Mouse (Mus musculus): Measurements from ENCODE around the gene Rab1b. TPM values are rescaled to one million over a fixed set of nuclear protein-coding genes. Genes with fewer than 3 reads are reported as not detected.
A peak's percentile ranks its signal among the peaks of the same experiment; 100 is the strongest.

Gene Rab1b
- polyA plus RNA-seq, 1 experiment: 203 TPM

DNA sequence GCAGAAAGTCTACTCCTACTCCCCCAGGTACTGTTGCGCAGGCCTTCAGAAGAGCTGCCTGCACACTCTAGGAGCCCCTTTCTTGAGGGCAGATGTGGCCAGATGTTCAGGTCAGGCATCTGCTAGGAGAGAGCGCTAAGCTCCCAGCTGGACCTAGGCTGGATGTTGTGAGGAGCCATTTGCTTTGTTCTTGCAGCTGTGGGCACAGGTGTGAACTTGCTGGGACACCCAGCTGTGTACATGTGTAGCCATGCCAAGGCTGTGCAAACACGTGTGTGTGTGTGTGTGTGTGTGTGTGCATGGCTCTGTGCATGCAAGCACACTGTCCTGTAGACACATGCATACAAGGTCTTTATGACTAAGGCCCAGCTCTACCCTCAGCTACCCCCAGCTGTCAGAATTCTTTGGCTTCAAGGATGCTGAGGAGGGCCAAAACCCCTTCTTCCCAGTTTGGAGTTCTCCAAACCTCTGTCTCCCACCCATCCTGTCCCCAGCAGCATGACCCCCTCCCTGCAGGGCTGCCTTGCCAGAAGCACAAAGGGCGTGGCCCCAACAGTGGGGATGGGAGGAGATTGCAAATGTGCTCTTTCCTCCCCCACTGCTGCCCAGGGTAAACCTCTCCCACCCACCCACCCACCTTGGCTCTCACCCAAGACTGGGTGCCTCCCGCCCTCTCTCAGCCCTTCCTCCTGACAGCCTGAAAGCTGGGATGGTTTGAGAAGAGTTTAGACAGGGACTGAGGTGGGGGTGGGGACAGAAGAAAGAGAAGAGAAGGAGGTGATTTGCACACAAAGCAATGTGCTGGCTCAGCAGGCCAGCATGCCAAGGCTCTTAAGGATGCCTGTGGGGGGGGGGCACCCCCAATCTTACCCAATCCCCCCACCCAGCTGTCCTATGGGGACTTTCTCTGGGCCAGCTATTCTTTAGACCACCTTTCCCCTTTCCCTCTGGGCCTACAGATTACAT lies 46.2 kb downstream of the Rab1b start:
- H3K4me2 ChIP-seq (ENCODE audit: low read depth): peak overlapping the region; percentile 72
- no peaks in the 10 kb centered on the region for H3K27me3 ChIP-seq (ENCODE audit: control insufficient read depth, insufficient read depth, insufficient read length)
- H3ac ChIP-seq (ENCODE audit: control insufficient read depth, insufficient read length): no peak overlapping the region
- TF ChIP-seq POLR2AphosphoS2 (IDR thresholded peaks at IDR 0.05; ENCODE audit: insufficient read length, low read depth): peak; percentile 90
- no peak for TF ChIP-seq MYOD1 (IDR thresholded peaks at IDR 0.05; ENCODE audit: control insufficient read depth in 1 of 3, insufficient read length in 2 of 3, low read depth in 2 of 3)
- no peak for TF ChIP-seq REST (IDR thresholded peaks at IDR 0.05; ENCODE audit: insufficient read depth, insufficient read length)
- TF ChIP-seq TCF12 (IDR thresholded peaks at IDR 0.05; ENCODE audit: insufficient read depth, poor library complexity, severe bottlenecking): no peak
- no peak for TF ChIP-seq E2F4 (IDR thresholded peaks at IDR 0.05; ENCODE audit: insufficient read depth)
- TF ChIP-seq CEBPB (IDR thresholded peaks at IDR 0.05; ENCODE audit: insufficient read depth, poor library complexity, severe bottlenecking): no peak
- no peak for TF ChIP-seq USF1 (IDR thresholded peaks at IDR 0.05; ENCODE audit: low read depth)
- no peak for TF ChIP-seq SRF (IDR thresholded peaks at IDR 0.05; ENCODE audit: control insufficient read depth, insufficient read length, low read depth)
- no peak for TF ChIP-seq MAX (IDR thresholded peaks at IDR 0.05; ENCODE audit: low read depth)
- TF ChIP-seq POLR2A (IDR thresholded peaks at IDR 0.05; ENCODE audit: insufficient read length, low read depth): peak; percentile 71
- TF ChIP-seq TCF3 (IDR thresholded peaks at IDR 0.05; ENCODE audit: insufficient read length, low read depth): no peak
- TF ChIP-seq MYOG (IDR thresholded peaks at IDR 0.05; ENCODE audit: control insufficient read depth in 1 of 3, insufficient read depth in 1 of 3, insufficient read length in 2 of 3, low read depth in 2 of 3): no peak
- H3K79me2 ChIP-seq (ENCODE audit: control insufficient read depth, insufficient read depth): no peaks in the 10 kb centered on the region
- H3K4me3 ChIP-seq: no peak overlapping the region
- peaks cover 9% of the 10 kb centered on the region for H3K36me3 ChIP-seq (ENCODE audit: control insufficient read depth, insufficient read depth)

DNA sequence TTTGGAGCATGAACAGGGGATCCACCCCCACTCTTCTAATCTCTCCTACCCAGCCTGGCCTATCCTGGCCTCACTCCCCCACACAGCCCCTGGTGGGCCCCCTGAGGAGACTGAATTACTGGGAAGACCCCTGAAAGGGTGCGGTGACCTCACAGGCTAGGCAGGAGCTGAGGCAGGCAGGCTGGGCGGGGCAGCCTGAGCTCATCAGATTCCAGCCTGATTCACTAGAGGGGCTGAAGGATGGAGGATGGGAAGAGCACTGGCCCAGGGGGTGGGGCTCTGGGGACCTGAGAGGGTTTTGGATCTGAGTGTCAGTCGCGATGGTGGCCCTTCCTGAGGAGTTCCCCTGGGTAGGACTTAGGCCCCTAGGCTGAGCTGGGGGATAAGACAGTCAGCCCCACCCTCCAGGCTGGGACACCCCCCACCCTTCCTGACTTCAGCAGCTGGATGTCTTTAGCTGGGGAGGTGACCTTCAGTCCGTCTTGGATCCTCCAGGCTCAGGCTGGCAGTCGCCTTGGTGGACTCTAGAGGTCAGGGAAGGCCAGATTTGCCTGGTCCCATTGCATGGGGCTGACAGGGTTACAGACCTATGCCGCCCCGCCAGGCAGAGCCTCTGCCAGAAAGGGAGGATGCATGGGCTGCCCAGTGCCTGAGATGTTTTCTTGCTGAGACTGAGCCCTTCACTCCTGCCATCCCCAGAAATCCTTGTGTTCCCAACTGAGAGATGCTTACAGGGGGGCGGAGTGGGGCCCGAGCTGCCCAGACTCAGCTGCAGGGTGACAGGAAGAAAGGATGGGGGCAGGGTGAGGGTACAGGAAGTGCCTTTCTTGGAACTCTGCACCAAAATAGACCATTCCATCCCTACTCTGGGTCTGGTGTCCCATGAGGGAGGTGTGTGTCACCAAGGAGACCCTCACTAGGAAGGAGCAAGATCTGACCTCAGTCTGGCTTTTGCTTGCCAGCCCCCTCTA lies 47.8 kb downstream of the Rab1b start:
- H3K4me3 ChIP-seq: no peak overlapping the region
- peak overlapping the region; percentile 45 for H3K4me2 ChIP-seq (ENCODE audit: low read depth)
- peaks cover 24% of the 10 kb centered on the region for H3K36me3 ChIP-seq (ENCODE audit: control insufficient read depth, insufficient read depth)
- peaks cover 4% of the 10 kb centered on the region for H3K79me2 ChIP-seq (ENCODE audit: control insufficient read depth, insufficient read depth)
- TF ChIP-seq TCF3 (IDR thresholded peaks at IDR 0.05; ENCODE audit: insufficient read length, low read depth): no peak
- TF ChIP-seq POLR2AphosphoS2 (IDR thresholded peaks at IDR 0.05; ENCODE audit: insufficient read length, low read depth): peak; percentile 82
- TF ChIP-seq POLR2A (IDR thresholded peaks at IDR 0.05; ENCODE audit: insufficient read length, low read depth): peak; percentile 43
- no peak overlapping the region for H3ac ChIP-seq (ENCODE audit: control insufficient read depth, insufficient read length)
- no peaks in the 10 kb centered on the region for H3K27me3 ChIP-seq (ENCODE audit: control insufficient read depth, insufficient read depth, insufficient read length)

DNA sequence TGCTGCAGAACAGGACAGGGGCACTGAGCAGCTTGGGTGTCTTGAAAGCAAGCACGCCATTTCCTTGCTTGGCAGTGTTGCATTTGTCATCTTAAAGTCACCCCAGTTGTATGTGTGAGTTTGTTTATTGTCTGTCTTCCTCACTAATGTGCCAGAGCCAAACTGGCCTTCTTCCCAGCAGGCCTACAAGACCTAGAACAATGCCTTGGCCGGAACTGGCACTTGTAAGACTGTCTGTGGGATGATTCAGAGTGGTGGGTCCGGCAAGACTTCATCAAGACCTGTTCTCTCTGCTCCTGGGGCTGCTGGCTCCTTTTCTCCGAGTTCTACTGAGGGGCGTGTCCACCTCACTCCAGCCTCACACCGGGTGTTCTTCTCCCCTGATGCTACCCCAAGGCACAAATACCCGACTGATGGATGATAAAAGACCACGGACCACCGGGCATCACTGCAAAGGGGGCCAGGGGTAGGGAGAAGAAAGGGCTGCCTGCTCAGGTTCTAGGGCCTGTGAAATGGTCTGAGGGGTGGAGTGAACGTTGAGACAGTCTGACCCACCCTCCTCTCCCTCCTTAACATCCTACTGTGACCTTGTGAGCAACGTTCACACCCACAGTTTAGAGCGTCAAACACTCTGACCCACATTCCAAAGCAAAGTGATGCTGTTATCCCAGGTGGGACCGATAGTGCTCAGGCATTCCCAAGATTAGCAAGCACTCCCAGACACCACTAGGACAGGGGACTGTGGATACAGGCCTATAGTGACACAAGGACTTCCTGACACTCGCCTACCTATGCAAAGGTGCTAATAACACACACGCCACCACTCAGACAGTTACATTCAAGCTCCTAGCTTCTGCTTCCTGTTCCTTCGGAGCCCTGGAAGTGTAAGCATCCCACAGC lies 48.7 kb downstream of the Rab1b start:
- no peak for TF ChIP-seq TCF12 (IDR thresholded peaks at IDR 0.05; ENCODE audit: insufficient read depth, poor library complexity, severe bottlenecking)
- no peak for TF ChIP-seq USF1 (IDR thresholded peaks at IDR 0.05; ENCODE audit: low read depth)
- TF ChIP-seq POLR2A (IDR thresholded peaks at IDR 0.05; ENCODE audit: insufficient read length, low read depth): peak; percentile 49
- TF ChIP-seq POLR2AphosphoS2 (IDR thresholded peaks at IDR 0.05; ENCODE audit: insufficient read length, low read depth): peak; percentile 84
- H3K79me2 ChIP-seq (ENCODE audit: control insufficient read depth, insufficient read depth): peaks cover 10% of the 10 kb centered on the region
- H3K4me2 ChIP-seq (ENCODE audit: low read depth): peak overlapping the region; percentile 45
- H3ac ChIP-seq (ENCODE audit: control insufficient read depth, insufficient read length): no peak overlapping the region
- no peaks in the 10 kb centered on the region for H3K27me3 ChIP-seq (ENCODE audit: control insufficient read depth, insufficient read depth, insufficient read length)
- no peak overlapping the region for H3K4me3 ChIP-seq
- H3K36me3 ChIP-seq (ENCODE audit: control insufficient read depth, insufficient read depth): peaks cover 31% of the 10 kb centered on the region

DNA sequence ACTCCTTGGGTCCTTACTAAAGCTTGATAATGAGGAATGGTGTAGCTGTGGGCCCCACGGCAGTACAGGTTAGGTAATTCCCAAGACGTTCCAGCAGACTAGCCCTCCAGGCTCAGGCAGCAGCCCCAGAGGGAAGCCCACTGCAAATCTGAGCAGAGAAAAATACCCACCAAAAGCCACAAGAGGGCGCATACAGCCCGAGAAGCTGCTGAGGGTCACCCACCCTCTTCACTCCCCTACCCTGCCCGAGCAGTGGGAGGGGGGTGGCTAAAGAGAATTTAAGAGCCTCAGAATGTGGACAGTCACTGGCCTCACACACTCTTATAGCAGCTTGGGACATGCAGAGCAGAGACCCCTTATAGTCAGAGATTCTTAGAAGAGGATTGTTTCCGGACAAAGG lies 50.6 kb downstream of the Rab1b start:
- peaks cover 32% of the 10 kb centered on the region for H3K36me3 ChIP-seq (ENCODE audit: control insufficient read depth, insufficient read depth)
- H3K4me2 ChIP-seq (ENCODE audit: low read depth): peak overlapping the region; percentile 19
- no peak overlapping the region for H3K4me3 ChIP-seq
- peaks cover 28% of the 10 kb centered on the region for H3K79me2 ChIP-seq (ENCODE audit: control insufficient read depth, insufficient read depth)
- no peak overlapping the region for H3ac ChIP-seq (ENCODE audit: control insufficient read depth, insufficient read length)
- TF ChIP-seq POLR2AphosphoS2 (IDR thresholded peaks at IDR 0.05; ENCODE audit: insufficient read length, low read depth): peak; percentile 50
- TF ChIP-seq MYOD1 (IDR thresholded peaks at IDR 0.05; ENCODE audit: control insufficient read depth in 1 of 3, insufficient read length in 2 of 3, low read depth in 2 of 3): no peak
- no peak for TF ChIP-seq CEBPB (IDR thresholded peaks at IDR 0.05; ENCODE audit: insufficient read depth, poor library complexity, severe bottlenecking)
- H3K27me3 ChIP-seq (ENCODE audit: control insufficient read depth, insufficient read depth, insufficient read length): no peaks in the 10 kb centered on the region
